In the genomic region with DNA sequence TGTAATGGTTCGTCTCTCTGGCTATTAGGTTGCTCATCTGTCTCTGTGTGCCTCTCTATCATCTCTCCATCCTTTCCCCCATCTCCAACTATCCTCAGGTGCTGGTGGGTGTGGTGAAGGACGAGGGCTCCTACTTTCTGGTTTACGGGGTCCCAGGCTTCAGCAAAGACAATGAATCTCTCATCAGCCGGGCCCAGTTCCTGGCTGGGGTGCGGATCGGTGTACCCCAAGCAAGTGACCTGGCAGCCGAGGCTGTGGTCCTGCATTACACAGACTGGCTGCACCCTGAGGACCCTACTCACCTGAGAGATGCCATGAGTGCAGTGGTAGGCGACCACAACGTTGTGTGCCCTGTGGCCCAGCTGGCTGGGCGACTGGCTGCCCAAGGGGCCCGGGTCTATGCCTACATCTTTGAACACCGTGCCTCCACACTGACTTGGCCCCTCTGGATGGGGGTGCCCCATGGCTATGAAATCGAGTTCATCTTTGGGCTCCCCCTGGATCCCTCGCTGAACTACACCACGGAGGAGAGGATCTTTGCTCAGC, we compare ENCODE assay signal across 13 mouse cellular contexts. TPM values are rescaled to one million over a fixed set of nuclear protein-coding genes. Genes with fewer than 3 reads are reported as not detected.
DNase-seq lines count a peak whose midpoint lies in the region; ATAC-seq lines count a peak whose summit lies in the region.
"Had no signal": no experiment of that assay in that cellular context is flagged by ENCODE, and none has a peak within 500 bp of the region (broad histone marks: within the 10 kb centered on the region; RNA-seq: fewer than 3 reads in every experiment).

No protein-coding gene starts in this region.

- WGBS in heart, embryonic 10.5 days: 74% methylated on average over 15 of the region's 15 CpGs
- 71% methylated on average over 15 of the region's 15 CpGs for WGBS in liver, embryonic 11.5 days
- WGBS in embryonic facial prominence, embryonic 10.5 days: 75% methylated on average over 15 of the region's 15 CpGs
- 72% methylated on average over 15 of the region's 15 CpGs for WGBS in liver, embryonic 13.5 days (ENCODE audit: insufficient replicate concordance)

- no peak overlapping the region for H3K27ac ChIP-seq in heart, embryonic 10.5 days
- peak overlapping the region; percentile 95; the same call in 1 of the 2 replicates for H3K27ac ChIP-seq in liver, embryonic 11.5 days (ENCODE audit: low read depth, low read length)
- no peak overlapping the region for H3K27ac ChIP-seq in embryonic facial prominence, embryonic 10.5 days (replicated peaks)
- peak overlapping the region; percentile 100 for H3K27ac ChIP-seq in liver, embryonic 13.5 days
- H3K27ac ChIP-seq: heart, adult 2 months; limb, embryonic 15.5 days; macrophage; stomach, postnatal 0 days had no signal

- H3K27me3 ChIP-seq in heart, embryonic 10.5 days (ENCODE audit: insufficient read depth, poor library complexity, severe bottlenecking): peaks cover 61% of the 10 kb centered on the region
- peaks cover 31% of the 10 kb centered on the region for H3K27me3 ChIP-seq in liver, embryonic 11.5 days (replicated peaks; ENCODE audit: control insufficient read depth, insufficient read depth, low read length)
- peaks cover 66% of the 10 kb centered on the region for H3K27me3 ChIP-seq in embryonic facial prominence, embryonic 10.5 days (replicated peaks; ENCODE audit: low read depth, poor library complexity, severe bottlenecking)
- peaks cover 20% of the 10 kb centered on the region for H3K27me3 ChIP-seq in liver, embryonic 13.5 days

- H3K9ac ChIP-seq in liver, embryonic 11.5 days (ENCODE audit: low read depth, low read length): peak overlapping the region; percentile 80; the same call in 1 of the 2 replicates
- peak overlapping the region; percentile 88 for H3K9ac ChIP-seq in liver, embryonic 13.5 days
- H3K9ac ChIP-seq: limb, embryonic 15.5 days had no signal

- no peak for ATAC-seq in liver, embryonic 11.5 days (replicated peaks; ENCODE audit: low FRiP score)
- ATAC-seq in liver, embryonic 13.5 days (ENCODE audit: low read depth): no peak
- ATAC-seq: Patski had no signal

- H3K4me2 ChIP-seq in liver, embryonic 11.5 days: peak overlapping the region; percentile 99
- H3K4me2 ChIP-seq in liver, embryonic 13.5 days: peak overlapping the region; percentile 100
- H3K4me2 ChIP-seq: limb, embryonic 15.5 days had no signal

- peaks cover 73% of the 10 kb centered on the region for H3K4me1 ChIP-seq in heart, embryonic 10.5 days
- peaks cover 57% of the 10 kb centered on the region for H3K4me1 ChIP-seq in liver, embryonic 11.5 days (replicated peaks; ENCODE audit: control insufficient read depth, insufficient read depth, low read length)
- H3K4me1 ChIP-seq in embryonic facial prominence, embryonic 10.5 days: peaks cover 62% of the 10 kb centered on the region
- peaks cover 93% of the 10 kb centered on the region for H3K4me1 ChIP-seq in liver, embryonic 13.5 days (replicated peaks)

- H3K36me3 ChIP-seq in heart, embryonic 10.5 days: peaks cover 15% of the 10 kb centered on the region
- peaks cover 19% of the 10 kb centered on the region for H3K36me3 ChIP-seq in liver, embryonic 11.5 days (ENCODE audit: control insufficient read depth, insufficient read depth, low read length)
- peaks cover 19% of the 10 kb centered on the region for H3K36me3 ChIP-seq in embryonic facial prominence, embryonic 10.5 days (replicated peaks)
- peaks cover 25% of the 10 kb centered on the region for H3K36me3 ChIP-seq in liver, embryonic 13.5 days

- no peaks in the 10 kb centered on the region for H3K9me3 ChIP-seq in heart, embryonic 10.5 days
- H3K9me3 ChIP-seq in liver, embryonic 11.5 days (ENCODE audit: control insufficient read depth, low read length): no peaks in the 10 kb centered on the region
- no peaks in the 10 kb centered on the region for H3K9me3 ChIP-seq in embryonic facial prominence, embryonic 10.5 days
- H3K9me3 ChIP-seq in liver, embryonic 13.5 days (replicated peaks): no peaks in the 10 kb centered on the region
- H3K9me3 ChIP-seq: limb, embryonic 15.5 days had no signal

- H3K4me3 ChIP-seq in heart, embryonic 10.5 days: peak overlapping the region; percentile 64
- H3K4me3 ChIP-seq in liver, embryonic 11.5 days (ENCODE audit: low read depth, low read length): peak overlapping the region; percentile 68
- peak overlapping the region; percentile 59; the same call in 1 of the 2 replicates for H3K4me3 ChIP-seq in embryonic facial prominence, embryonic 10.5 days
- H3K4me3 ChIP-seq in liver, embryonic 13.5 days (replicated peaks): peak overlapping the region; percentile 83
- H3K4me3 ChIP-seq: heart, adult 2 months; limb, embryonic 15.5 days; myocyte had no signal

- DNase-seq in heart, embryonic 10.5 days (ENCODE audit: low spot score): no peak
- DNase-seq in heart, adult 9 months (ENCODE audit: low spot score in 2 of 2): no peak
- DNase-seq in liver, embryonic 11.5 days (ENCODE audit: low spot score): no peak
- DNase-seq in liver: no peak
- no peak for DNase-seq in embryonic facial prominence, embryonic 10.5 days (ENCODE audit: low spot score)
- no peak for DNase-seq in liver, embryonic 13.5 days
- no peak for DNase-seq in frontal cortex, postnatal 25 days (ENCODE audit: low spot score in 2 of 2)

RNA-seq across cellular contexts. Expression of a gene that starts 3.0 kb away (rescaled TPM):
- 11.1 and 12.3 TPM in 2 replicates for polyA plus RNA-seq in heart, embryonic 10.5 days (2016; fragmentation: Nextera tagmentation; extraction: Ambion mirVana)
- polyA plus RNA-seq in liver, embryonic 11.5 days (2014; fragmentation: Nextera tagmentation; extraction: Ambion mirVana): 13.3 and 13.5 TPM in 2 replicates
- polyA plus RNA-seq in embryonic facial prominence, embryonic 10.5 days (2016; fragmentation: Nextera tagmentation; extraction: Ambion mirVana): 7.8 and 8.3 TPM in 2 replicates
- 8.4 TPM in 2 replicates for polyA plus RNA-seq in liver, embryonic 13.5 days (2015; fragmentation: Nextera tagmentation; extraction: Ambion mirVana)

RNA-seq across cellular contexts. Expression of a gene that starts 4.1 kb away (rescaled TPM):
- 10.7 and 24.1 TPM in 2 replicates for polyA plus RNA-seq in heart, embryonic 10.5 days (2016; fragmentation: Nextera tagmentation; extraction: Ambion mirVana)
- polyA plus RNA-seq in liver, embryonic 11.5 days (2014; fragmentation: Nextera tagmentation; extraction: Ambion mirVana): 22.7 and 23.3 TPM in 2 replicates
- 3.8 and 4.5 TPM in 2 replicates for polyA plus RNA-seq in embryonic facial prominence, embryonic 10.5 days (2016; fragmentation: Nextera tagmentation; extraction: Ambion mirVana)
- polyA plus RNA-seq in liver, embryonic 13.5 days (2015; fragmentation: Nextera tagmentation; extraction: Ambion mirVana): 15.9 and 16.6 TPM in 2 replicates

RNA-seq across cellular contexts. Expression of a gene that starts 16.0 kb away (rescaled TPM):
- 124 and 147 TPM in 2 replicates for polyA plus RNA-seq in heart, embryonic 10.5 days (2016; fragmentation: Nextera tagmentation; extraction: Ambion mirVana)
- 165 and 169 TPM in 2 replicates for polyA plus RNA-seq in liver, embryonic 11.5 days (2014; fragmentation: Nextera tagmentation; extraction: Ambion mirVana)
- 191 and 214 TPM in 2 replicates for polyA plus RNA-seq in embryonic facial prominence, embryonic 10.5 days (2016; fragmentation: Nextera tagmentation; extraction: Ambion mirVana)
- polyA plus RNA-seq in liver, embryonic 13.5 days (2015; fragmentation: Nextera tagmentation; extraction: Ambion mirVana): 86.7 and 102 TPM in 2 replicates

RNA-seq across cellular contexts. Expression of a gene that starts 22.8 kb away (rescaled TPM):
- 55.6 and 62.2 TPM in 2 replicates for polyA plus RNA-seq in heart, embryonic 10.5 days (2016; fragmentation: Nextera tagmentation; extraction: Ambion mirVana)
- polyA plus RNA-seq in liver, embryonic 11.5 days (2014; fragmentation: Nextera tagmentation; extraction: Ambion mirVana): 31.0 and 31.6 TPM in 2 replicates
- polyA plus RNA-seq in embryonic facial prominence, embryonic 10.5 days (2016; fragmentation: Nextera tagmentation; extraction: Ambion mirVana): 73.1 and 76.2 TPM in 2 replicates
- 10.1 and 10.6 TPM in 2 replicates for polyA plus RNA-seq in liver, embryonic 13.5 days (2015; fragmentation: Nextera tagmentation; extraction: Ambion mirVana)

RNA-seq across cellular contexts. Expression of a gene that starts 41.9 kb away (rescaled TPM):
- polyA plus RNA-seq in heart, embryonic 10.5 days (2016; fragmentation: Nextera tagmentation; extraction: Ambion mirVana): 10.6 and 12.0 TPM in 2 replicates
- polyA plus RNA-seq in liver, embryonic 11.5 days (2014; fragmentation: Nextera tagmentation; extraction: Ambion mirVana): 6.4 and 7.0 TPM in 2 replicates
- 12.6 and 13.4 TPM in 2 replicates for polyA plus RNA-seq in embryonic facial prominence, embryonic 10.5 days (2016; fragmentation: Nextera tagmentation; extraction: Ambion mirVana)
- 2.8 and 3.2 TPM in 2 replicates for polyA plus RNA-seq in liver, embryonic 13.5 days (2015; fragmentation: Nextera tagmentation; extraction: Ambion mirVana)

Comparison
In these comparisons a context has a peak if more than half of its experiments do, and no peak if none do; other contexts are left out.
1. H3K27ac ChIP-seq: peak in liver, embryonic 11.5 days (single experiment) and liver, embryonic 13.5 days (single experiment); none in heart, embryonic 10.5 days (single experiment) and embryonic facial prominence, embryonic 10.5 days (single experiment).
2. Peak in every context shown above with its lines, with median percentiles within 50 percentile points of each other: H3K4me3 ChIP-seq.